Mouse (Mus musculus) thymus, adult 18-20 months (tissue): ENCODE data around the gene Cpb2.

Source experiments
- DNase-seq, 2 experiments: peaks; one replicate each; pipeline ENCODE4 v3.0.0; 2022; ENCODE audit warnings: mixed read lengths in 2 of 2

The Cpb2 gene

GRCm38 (mm10) chr14:75242087-75242486 is at the start of gene Cpb2:
Gene Cpb2 (plus strand): TSS chr14:75242287.
- no peak for DNase-seq

- no peak for DNase-seq
Measured at GRCm38 (mm10) chr14:75192427-75192826, 49.7 kb upstream of the Cpb2 start.

- DNase-seq = no peak
Measured at GRCm38 (mm10) chr14:75192858-75193257, 49.2 kb upstream of the Cpb2 start.

- no peak for DNase-seq
Measured at GRCm38 (mm10) chr14:75195530-75195929, 46.6 kb upstream of the Cpb2 start.

GRCm38 (mm10) chr14:75197027-75197426 is 45.1 kb upstream of the Cpb2 start:
- DNase-seq = peak in 1 of 2 experiments; percentile 20

- no peak for DNase-seq
Measured at GRCm38 (mm10) chr14:75197660-75198059, 44.4 kb upstream of the Cpb2 start.

- DNase-seq = no peak
Measured at GRCm38 (mm10) chr14:75205363-75206051, 36.6 kb upstream of the Cpb2 start.

GRCm38 (mm10) chr14:75206307-75206706 is 35.8 kb upstream of the Cpb2 start:
- DNase-seq = no peak

GRCm38 (mm10) chr14:75208572-75209151 is 33.4 kb upstream of the Cpb2 start:
- DNase-seq = no peak

GRCm38 (mm10) chr14:75213752-75214151 is 28.3 kb upstream of the Cpb2 start:
- no peak for DNase-seq

GRCm38 (mm10) chr14:75218843-75219242 is 23.2 kb upstream of the Cpb2 start:
- DNase-seq = no peak

- DNase-seq = no peak
Measured at GRCm38 (mm10) chr14:75219250-75219913, 22.7 kb upstream of the Cpb2 start.

- no peak for DNase-seq
Measured at GRCm38 (mm10) chr14:75222386-75222785, 19.7 kb upstream of the Cpb2 start.

- DNase-seq = no peak
Measured at GRCm38 (mm10) chr14:75227453-75228084, 14.5 kb upstream of the Cpb2 start.

- DNase-seq = no peak
Measured at GRCm38 (mm10) chr14:75229834-75230233, 12.3 kb upstream of the Cpb2 start.

- no peak for DNase-seq
Measured at GRCm38 (mm10) chr14:75233070-75233469, 9.0 kb upstream of the Cpb2 start.

GRCm38 (mm10) chr14:75235552-75235951 is 6.5 kb upstream of the Cpb2 start:
- DNase-seq = no peak

GRCm38 (mm10) chr14:75235955-75236635 is 6.0 kb upstream of the Cpb2 start:
- DNase-seq = no peak

- no peak for DNase-seq
Measured at GRCm38 (mm10) chr14:75236636-75237003, 5.5 kb upstream of the Cpb2 start.

- no peak for DNase-seq
Measured at GRCm38 (mm10) chr14:75237096-75237495, 5.0 kb upstream of the Cpb2 start.

GRCm38 (mm10) chr14:75238054-75238692 is 3.9 kb upstream of the Cpb2 start:
- DNase-seq = no peak
